Mouse (Mus musculus): ENCODE measurements around the gene Crygd. TPM values are rescaled to one million over a fixed set of nuclear protein-coding genes. Genes with fewer than 3 reads are reported as not detected.
"Not testable (repeated sequence)": the region's sequence is repeated elsewhere in the genome, so short reads cannot be mapped to it uniquely, and the experiment has no call there.

Crygd gene
- total and polyA plus RNA-seq, 3 experiments, result not detected

DNA sequence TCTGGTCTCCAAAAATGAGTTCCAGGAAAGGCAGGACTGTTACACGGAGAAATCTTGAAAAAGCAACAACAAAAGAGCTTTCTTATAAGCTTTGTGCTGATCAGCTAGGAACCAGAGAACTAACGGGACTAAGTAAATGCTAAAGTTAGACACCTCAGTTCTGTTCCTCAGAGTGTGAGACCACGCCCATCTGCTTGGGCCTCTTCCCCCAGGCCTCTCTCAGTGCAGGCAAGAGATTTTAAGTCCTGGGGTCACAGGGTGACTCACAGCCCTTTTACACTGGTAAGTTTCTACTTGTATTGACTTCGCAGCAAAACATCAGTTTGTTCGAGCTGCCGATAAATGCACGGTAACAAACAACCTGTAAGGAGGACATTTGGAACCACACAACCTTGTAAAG, 11.6 kb downstream of the Crygd start:
- H3K79me2 ChIP-seq (replicated peaks; ENCODE audit: control insufficient read depth, insufficient read depth, low read length), result no peaks in the 10 kb centered on the region
- no peak overlapping the region for H3K9ac ChIP-seq (ENCODE audit: low read depth, low read length)
- TF ChIP-seq POLR2A (IDR thresholded peaks at IDR 0.05; ENCODE audit: insufficient read depth, low read depth, low read length), result no peak
- no peak for TF ChIP-seq CTCF (IDR thresholded peaks at IDR 0.05)
- no peak for TF ChIP-seq EP300 (IDR thresholded peaks at IDR 0.05; ENCODE audit: insufficient read depth, low read depth, low read length)
- H3K4me1 ChIP-seq (ENCODE audit: control insufficient read depth, insufficient read depth, low read length), result no peaks in the 10 kb centered on the region
- no peaks in the 10 kb centered on the region for H3K27me3 ChIP-seq (ENCODE audit: control insufficient read depth, insufficient read depth, low read length)
- no peak for DNase-seq
- WGBS, result 73% methylated on average over 7 of the region's 7 CpGs
- no peak overlapping the region for H3K4me3 ChIP-seq
- intact Hi-C loops (cut with DNase I), result no loop called here
- H3K27ac ChIP-seq, result no peak overlapping the region
- H3K36me3 ChIP-seq (ENCODE audit: control insufficient read depth, insufficient read depth, low read length), result no peaks in the 10 kb centered on the region

DNA sequence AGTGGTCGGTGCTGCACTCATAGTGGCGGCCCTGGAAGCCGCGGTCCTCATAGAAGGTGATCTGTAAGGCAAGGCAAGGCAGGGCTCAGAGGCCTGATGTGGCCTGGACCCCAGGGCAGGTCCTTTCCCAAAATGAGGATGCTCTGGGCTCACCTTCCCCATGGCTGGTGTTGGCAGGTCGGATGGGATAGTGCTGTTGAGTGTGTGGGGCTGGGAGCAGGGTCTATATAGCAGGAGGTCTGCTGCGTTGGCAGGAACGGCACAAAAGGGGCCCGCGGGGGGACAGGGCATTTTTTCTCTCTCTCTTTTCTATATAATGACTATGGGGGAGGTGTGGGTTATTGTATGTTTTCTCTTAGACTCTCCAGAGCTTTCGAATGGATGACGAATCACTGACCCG, 12.3 kb downstream of the Crygd start, which contains the start of gene Cryge:
Gene Cryge, minus strand, starts transcription at position 198 of the 400 bp plus-strand sequence.
- H3K4me3 ChIP-seq; H3K27ac ChIP-seq; H3K36me3 ChIP-seq (ENCODE audit: control insufficient read depth, insufficient read depth, low read length); H3K9ac ChIP-seq (ENCODE audit: low read depth, low read length); H3K27me3 ChIP-seq (ENCODE audit: control insufficient read depth, insufficient read depth, low read length); intact Hi-C loops (cut with DNase I); H3K79me2 ChIP-seq (replicated peaks; ENCODE audit: control insufficient read depth, insufficient read depth, low read length); H3K4me1 ChIP-seq (ENCODE audit: control insufficient read depth, insufficient read depth, low read length); DNase-seq: not testable (repeated sequence)
- 77% methylated on average over 11 of the region's 12 CpGs for WGBS

DNA sequence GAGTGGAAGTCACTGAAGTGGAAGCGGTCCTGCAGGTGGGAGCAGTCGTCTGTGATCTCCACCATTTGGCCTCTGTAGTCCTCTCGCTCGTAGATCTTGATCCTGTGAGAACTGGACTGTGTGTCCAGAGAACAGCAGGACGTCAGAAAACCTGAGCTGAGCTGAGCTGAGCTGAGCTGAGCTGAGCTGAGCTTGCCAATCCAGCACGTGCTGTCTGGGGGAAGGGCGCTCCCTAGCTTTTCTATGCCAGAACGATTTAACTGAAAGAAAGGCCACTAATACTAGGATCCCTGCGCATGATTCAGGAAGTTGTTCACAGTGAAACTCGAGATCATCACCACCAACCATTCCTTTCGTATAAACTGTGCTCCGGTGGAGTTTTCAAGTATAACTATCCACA, 14.5 kb downstream of the Crygd start:
- H3K36me3 ChIP-seq (ENCODE audit: control insufficient read depth, insufficient read depth, low read length), result no peaks in the 10 kb centered on the region
- 63% methylated on average over 12 of the region's 12 CpGs for WGBS
- intact Hi-C loops (cut with DNase I), result loop anchor here (5.0 kb wide), 1 partner anchor 129 kb away; no protein-coding TSS in a partner anchor
- H3K27ac ChIP-seq, result no peak overlapping the region
- no peak overlapping the region for H3K9ac ChIP-seq (ENCODE audit: low read depth, low read length)
- no peaks in the 10 kb centered on the region for H3K79me2 ChIP-seq (replicated peaks; ENCODE audit: control insufficient read depth, insufficient read depth, low read length)
- TF ChIP-seq CTCF (IDR thresholded peaks at IDR 0.05) (no peak), POLR2A (IDR thresholded peaks at IDR 0.05; ENCODE audit: insufficient read depth, low read depth, low read length) (no peak), EP300 (IDR thresholded peaks at IDR 0.05; ENCODE audit: insufficient read depth, low read depth, low read length) (no peak)
- no peak overlapping the region for H3K4me3 ChIP-seq
- no peaks in the 10 kb centered on the region for H3K27me3 ChIP-seq (ENCODE audit: control insufficient read depth, insufficient read depth, low read length)
- H3K4me1 ChIP-seq (ENCODE audit: control insufficient read depth, insufficient read depth, low read length), result peaks cover 1% of the 10 kb centered on the region; the same call in 1 of the 2 replicates
- DNase-seq, result no peak

DNA sequence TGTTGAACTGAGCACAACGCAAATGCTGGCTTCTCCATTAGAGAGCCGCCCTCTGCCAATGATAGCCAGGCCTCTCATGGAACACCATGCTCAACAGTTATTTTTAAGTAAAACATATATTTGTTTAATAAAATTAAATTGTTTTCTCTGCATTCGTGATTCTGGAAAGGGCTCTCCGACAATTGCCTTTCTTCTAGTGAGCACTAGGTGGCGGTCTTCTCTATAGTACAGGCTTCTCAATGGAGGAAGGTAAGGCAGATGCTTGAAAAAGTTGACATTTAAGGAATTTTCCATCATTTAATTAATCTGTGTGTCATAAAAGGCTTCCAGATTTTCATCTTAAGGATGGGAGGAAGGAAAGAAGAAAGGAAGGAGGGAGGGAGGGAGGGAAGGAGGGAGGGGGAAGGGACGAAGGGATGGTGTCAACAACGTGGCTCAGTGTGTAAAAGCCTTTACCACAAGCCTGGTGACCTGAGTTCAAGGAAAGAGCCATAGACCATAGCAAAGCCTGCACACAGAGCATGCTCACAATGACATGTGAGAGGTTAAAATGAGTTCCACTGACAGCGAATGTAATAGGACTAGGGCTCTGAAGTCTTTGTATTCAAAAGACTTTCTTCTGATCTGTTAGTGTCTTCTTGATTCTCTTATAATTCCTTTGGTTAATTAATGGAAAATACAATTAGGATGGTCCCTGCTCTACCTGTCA, 16.7 kb downstream of the Crygd start:
- Histone ChIP-seq H3K36me3 (ENCODE audit: control insufficient read depth, insufficient read depth, low read length) (no peaks in the 10 kb centered on the region), H3K4me1 (ENCODE audit: control insufficient read depth, insufficient read depth, low read length) (peaks cover 1% of the 10 kb centered on the region; the same call in 1 of the 2 replicates), H3K79me2 (replicated peaks; ENCODE audit: control insufficient read depth, insufficient read depth, low read length) (no peaks in the 10 kb centered on the region), H3K4me3 (no peak overlapping the region), H3K27ac (no peak overlapping the region), H3K9ac (ENCODE audit: low read depth, low read length) (no peak overlapping the region), H3K27me3 (ENCODE audit: control insufficient read depth, insufficient read depth, low read length) (no peaks in the 10 kb centered on the region)
- 34% methylated on average over 8 of the region's 8 CpGs for WGBS
- intact Hi-C loops (cut with DNase I), result loop anchor here (5.0 kb wide), 1 partner anchor 131 kb away; no protein-coding TSS in a partner anchor
- no peak for DNase-seq
- no peak for TF ChIP-seq POLR2A (IDR thresholded peaks at IDR 0.05; ENCODE audit: insufficient read depth, low read depth, low read length)
- peak; percentile 81 for TF ChIP-seq CTCF (IDR thresholded peaks at IDR 0.05)
- no peak for TF ChIP-seq EP300 (IDR thresholded peaks at IDR 0.05; ENCODE audit: insufficient read depth, low read depth, low read length)

DNA sequence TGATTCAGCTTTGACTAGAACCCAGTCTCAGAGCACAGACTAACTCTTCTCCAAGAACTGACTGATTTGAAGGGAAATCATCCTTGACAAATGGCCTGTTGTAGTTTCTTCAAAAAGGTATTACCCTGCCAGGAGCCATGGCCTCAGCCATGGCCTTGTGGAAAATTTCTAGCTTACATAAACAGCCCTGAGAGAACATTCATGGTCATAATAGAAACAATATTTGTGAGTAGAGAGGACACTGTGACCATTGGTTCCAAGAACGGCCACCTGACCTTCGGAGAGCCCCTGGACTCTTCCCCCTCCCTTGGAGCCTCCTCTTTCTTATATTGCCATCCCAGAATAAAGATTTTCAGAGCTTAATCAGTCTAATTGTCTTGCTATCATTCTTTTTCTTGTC, 19.8 kb downstream of the Crygd start:
- no peaks in the 10 kb centered on the region for H3K36me3 ChIP-seq (ENCODE audit: control insufficient read depth, insufficient read depth, low read length)
- TF ChIP-seq POLR2A (IDR thresholded peaks at IDR 0.05; ENCODE audit: insufficient read depth, low read depth, low read length) (no peak), EP300 (IDR thresholded peaks at IDR 0.05; ENCODE audit: insufficient read depth, low read depth, low read length) (no peak), CTCF (IDR thresholded peaks at IDR 0.05) (no peak)
- no peak overlapping the region for H3K9ac ChIP-seq (ENCODE audit: low read depth, low read length)
- H3K27ac ChIP-seq, result no peak overlapping the region
- 85% methylated on average over 2 of the region's 2 CpGs for WGBS
- intact Hi-C loops (cut with DNase I), result no loop called here
- no peaks in the 10 kb centered on the region for H3K79me2 ChIP-seq (replicated peaks; ENCODE audit: control insufficient read depth, insufficient read depth, low read length)
- H3K27me3 ChIP-seq (ENCODE audit: control insufficient read depth, insufficient read depth, low read length), result no peaks in the 10 kb centered on the region
- peaks cover 1% of the 10 kb centered on the region; the same call in 1 of the 2 replicates for H3K4me1 ChIP-seq (ENCODE audit: control insufficient read depth, insufficient read depth, low read length)
- DNase-seq, result no peak
- H3K4me3 ChIP-seq, result no peak overlapping the region

DNA sequence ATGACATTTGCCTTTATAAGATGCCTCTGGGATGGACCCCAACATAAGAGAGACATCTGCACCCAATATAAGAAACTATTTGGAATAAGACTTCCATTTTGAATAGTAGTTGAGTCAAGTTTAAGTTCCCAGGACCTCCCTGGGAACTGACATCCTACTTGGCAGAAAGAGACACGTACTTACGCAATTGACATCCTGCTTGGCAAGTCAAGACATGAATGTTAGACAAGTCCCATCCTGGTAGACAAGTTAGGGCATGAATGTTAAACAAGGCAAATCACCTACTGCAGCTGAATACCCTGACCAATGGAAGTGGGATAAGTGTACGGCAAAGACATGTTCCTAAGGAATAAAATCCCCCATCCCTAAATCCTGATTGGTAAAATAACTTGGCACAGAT, 21.4 kb downstream of the Crygd start:
- 83% methylated on average over 3 of the region's 3 CpGs for WGBS
- TF ChIP-seq EP300 (IDR thresholded peaks at IDR 0.05; ENCODE audit: insufficient read depth, low read depth, low read length) (no peak), CTCF (IDR thresholded peaks at IDR 0.05) (no peak), POLR2A (IDR thresholded peaks at IDR 0.05; ENCODE audit: insufficient read depth, low read depth, low read length) (no peak)
- Histone ChIP-seq H3K4me3 (no peak overlapping the region), H3K4me1 (ENCODE audit: control insufficient read depth, insufficient read depth, low read length) (peaks cover 1% of the 10 kb centered on the region; the same call in 1 of the 2 replicates), H3K79me2 (replicated peaks; ENCODE audit: control insufficient read depth, insufficient read depth, low read length) (no peaks in the 10 kb centered on the region), H3K36me3 (ENCODE audit: control insufficient read depth, insufficient read depth, low read length) (no peaks in the 10 kb centered on the region), H3K9ac (ENCODE audit: low read depth, low read length) (no peak overlapping the region), H3K27ac (no peak overlapping the region), H3K27me3 (ENCODE audit: control insufficient read depth, insufficient read depth, low read length) (no peaks in the 10 kb centered on the region)
- intact Hi-C loops (cut with DNase I), result no loop called here
- DNase-seq, result no peak

All from heart, adult 2 months (tissue).